Mouse (Mus musculus) thymus, adult 2 months (tissue): ENCODE measurements around the gene Gm49486. TPM values are rescaled to one million over a fixed set of nuclear protein-coding genes. Genes with fewer than 3 reads are reported as not detected.

ENCODE experiments used
- DNase-seq: peaks from one replicate; pipeline ENCODE4 v3.0.0; 2021
- H3K27ac ChIP-seq: fragments of 200-500 bp; 2 replicates; pipeline ENCODE4 v1.5.1; 2012; ENCODE audit warnings: low read length, control low read depth; ENCODE audit not compliant: control insufficient read depth, insufficient read depth
- H3K27me3 ChIP-seq: fragments of 200-500 bp; 2 replicates; pipeline ENCODE4 v1.6.1; 2012; ENCODE audit warnings: mild to moderate bottlenecking, low read length, moderate library complexity, mixed read lengths; ENCODE audit not compliant: control insufficient read depth, insufficient read depth
- H3K36me3 ChIP-seq: fragments of 200-500 bp; 2 replicates; pipeline ENCODE4 v1.6.1; 2012; ENCODE audit warnings: mild to moderate bottlenecking, low read length, moderate library complexity; ENCODE audit not compliant: control insufficient read depth, insufficient read depth
- H3K4me1 ChIP-seq: fragments of 200-500 bp; replicated peaks from 2 replicates; pipeline ENCODE4 v1.6.1; 2012; ENCODE audit warnings: low read length; ENCODE audit not compliant: control insufficient read depth, insufficient read depth
- H3K4me3 ChIP-seq: fragments of 200-500 bp; 2 replicates; pipeline ENCODE4 v1.5.1; 2012; ENCODE audit warnings: mild to moderate bottlenecking, low read length, control low read depth, moderate library complexity; ENCODE audit not compliant: control insufficient read depth, insufficient read depth
- CTCF ChIP-seq: fragments of 200-500 bp; IDR thresholded peaks from 2 replicates; pipeline ENCODE4 v1.5.1; 2012; ENCODE audit warnings: mild to moderate bottlenecking, control low read depth, low read length, moderate library complexity, borderline replicate concordance; ENCODE audit not compliant: control insufficient read depth, poor library complexity, insufficient read depth; ENCODE audit errors: extremely low read depth
- POLR2A ChIP-seq: fragments of 200-500 bp; IDR thresholded peaks from 2 replicates; pipeline ENCODE4 v1.6.1; 2012; ENCODE audit warnings: mild to moderate bottlenecking, low read length, control low read depth, moderate library complexity; ENCODE audit not compliant: control insufficient read depth, poor library complexity, insufficient read depth; ENCODE audit errors: extremely low read depth
- WGBS: fragments of 180-500 bp; shearing (Covaris S2); methylation state at CpG from one replicate; pipeline ENCODE4 v1.1.7; 2018; 5-methylcytosine and 5-hydroxymethylcytosine counted together
- polyA plus RNA-seq: library from polyadenylated mRNA; depleted of rRNA; stranded (reverse); fragments of >200 nt; gene quantifications from 2 replicates; pipeline ENCODE4 v1.2.3, GENCODE M21; 2012

Gm49486 gene
- polyA plus RNA-seq, 1 experiment: 0.24 TPM

DNA sequence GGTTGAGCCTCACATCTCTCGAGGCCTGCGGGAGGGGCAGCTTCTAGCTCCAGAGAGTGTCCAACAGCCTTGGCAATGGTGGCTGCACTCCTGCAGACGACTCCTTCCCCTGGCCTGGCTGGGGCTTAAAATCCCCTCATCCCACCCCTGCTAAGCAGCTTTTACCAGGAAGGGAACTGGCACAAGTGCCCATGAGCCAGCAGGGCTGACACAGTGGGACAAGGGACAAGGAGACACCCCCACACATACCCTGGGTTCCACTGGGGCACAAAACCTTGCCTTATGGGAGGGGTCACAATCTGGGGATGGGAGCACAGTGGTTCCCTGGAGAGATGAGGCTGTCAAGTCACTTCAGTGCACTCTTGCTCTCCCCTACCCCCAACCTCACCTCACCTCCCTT is 25.5 kb downstream of the Gm49486 start, which contains the start of gene Slc16a8:
Slc16a8 (minus strand) TSS at position 101 of the 400 bp plus-strand sequence.
- Histone ChIP-seq H3K27ac (no peak within 1 kb of the TSS), H3K4me1 (no peaks in the 10 kb centered on the region), H3K27me3 (peaks cover 18% of the 10 kb centered on the region), H3K36me3 (no peaks in the 10 kb centered on the region), H3K4me3 (no peak within 1 kb of the TSS)
- no peak for TF ChIP-seq CTCF
- no peak for TF ChIP-seq POLR2A
- DNase-seq: no peak
- 74% methylated on average over 3 of the region's 3 CpGs for WGBS

GRCm38 (mm10) chr15:79258521-79258920 is 29.3 kb downstream of the Gm49486 start:
- no peaks in the 10 kb centered on the region for H3K36me3 ChIP-seq
- no peak overlapping the region for H3K4me3 ChIP-seq
- no peak overlapping the region for H3K27ac ChIP-seq
- TF ChIP-seq CTCF (no peak), POLR2A (no peak)
- DNase-seq: no peak
- peaks cover 12% of the 10 kb centered on the region for H3K27me3 ChIP-seq
- 58% methylated on average over 17 of the region's 17 CpGs for WGBS
- peaks cover 9% of the 10 kb centered on the region for H3K4me1 ChIP-seq

GRCm38 (mm10) chr15:79261095-79261725 is 32.0 kb downstream of the Gm49486 start:
- Histone ChIP-seq H3K36me3 (no peaks in the 10 kb centered on the region), H3K4me1 (peaks cover 21% of the 10 kb centered on the region), H3K27ac (no peak overlapping the region), H3K4me3 (peak overlapping the region; percentile 43), H3K27me3 (peaks cover 10% of the 10 kb centered on the region)
- TF ChIP-seq POLR2A (no peak), CTCF (no peak)
- peak; percentile 14 for DNase-seq
- WGBS: 2% methylated on average over 55 of the region's 62 CpGs

DNA sequence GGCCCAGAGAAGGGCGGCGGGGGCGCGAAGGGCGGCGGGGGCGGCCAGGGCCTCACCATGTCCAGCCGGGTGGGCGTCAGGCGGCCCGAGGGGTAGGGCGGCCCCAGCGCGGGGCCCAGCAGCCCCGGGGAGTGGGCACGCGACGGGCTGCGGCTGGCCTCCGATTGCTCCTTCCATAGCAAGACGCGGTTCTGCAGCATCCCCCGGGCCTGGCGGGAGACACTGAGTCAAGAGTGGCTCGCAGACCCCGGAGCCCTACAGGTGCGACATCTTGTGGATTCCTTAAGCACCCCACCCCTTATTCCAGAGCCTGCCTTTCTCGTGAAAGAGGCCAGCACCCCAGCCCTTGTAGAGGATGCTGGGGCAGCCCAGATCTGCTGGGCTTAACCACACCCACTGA is 32.6 kb downstream of the Gm49486 start:
- Histone ChIP-seq H3K27me3 (peaks cover 10% of the 10 kb centered on the region), H3K36me3 (no peaks in the 10 kb centered on the region)

GRCm38 (mm10) chr15:79262375-79262774 is 33.2 kb downstream of the Gm49486 start:
- 33% methylated on average over 13 of the region's 13 CpGs for WGBS
- Histone ChIP-seq H3K27ac (no peak overlapping the region), H3K27me3 (peaks cover 10% of the 10 kb centered on the region)

More for the DNA sequence above, 32.6 kb downstream of the Gm49486 start:
- peak; percentile 13 for DNase-seq
- Histone ChIP-seq H3K4me3 (peak overlapping the region; percentile 33; the same call in 1 of the 2 replicates), H3K4me1 (peaks cover 21% of the 10 kb centered on the region), H3K27ac (no peak overlapping the region)
- no peak for TF ChIP-seq POLR2A
- TF ChIP-seq CTCF: no peak
- WGBS: 2% methylated on average over 18 of the region's 28 CpGs

DNA sequence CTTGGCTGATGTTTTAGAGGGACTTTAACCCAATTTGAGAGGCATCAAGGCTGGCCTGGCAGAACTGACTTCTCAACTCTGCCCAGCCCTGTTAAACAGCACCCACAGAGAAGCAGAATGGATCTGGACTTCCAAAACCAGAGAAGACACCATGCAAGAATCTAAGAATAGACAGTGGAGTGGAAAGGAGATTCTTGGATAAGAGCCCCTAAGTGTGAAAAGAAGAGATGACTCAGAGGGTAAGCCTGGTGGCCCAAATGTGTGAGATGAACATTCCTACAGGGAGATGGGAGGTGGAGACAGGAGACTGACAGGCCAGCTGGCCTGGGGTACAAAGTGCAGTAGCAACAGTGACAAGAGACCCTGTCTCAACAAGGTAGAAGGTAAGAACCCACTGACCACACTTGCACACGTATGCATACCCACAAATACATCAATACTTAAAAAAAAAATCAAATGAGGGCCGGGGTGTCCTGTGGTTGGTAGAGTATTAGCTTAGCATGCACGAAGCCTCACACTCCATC is 33.7 kb downstream of the Gm49486 start:
- no peaks in the 10 kb centered on the region for H3K36me3 ChIP-seq
- peaks cover 21% of the 10 kb centered on the region for H3K4me1 ChIP-seq
- 93% methylated on average over 3 of the region's 3 CpGs for WGBS
- H3K27ac ChIP-seq: no peak overlapping the region
- no peak overlapping the region for H3K4me3 ChIP-seq
- no peak for DNase-seq
- TF ChIP-seq POLR2A (no peak), CTCF (no peak)
- peaks cover 10% of the 10 kb centered on the region for H3K27me3 ChIP-seq

More at GRCm38 (mm10) chr15:79262375-79262774, 33.2 kb downstream of the Gm49486 start:
- no peaks in the 10 kb centered on the region for H3K36me3 ChIP-seq
- H3K4me3 ChIP-seq: no peak overlapping the region
- H3K4me1 ChIP-seq: peaks cover 21% of the 10 kb centered on the region
- DNase-seq: no peak
- TF ChIP-seq POLR2A: no peak
- peak; percentile 45; the same call in 1 of the 2 replicates for TF ChIP-seq CTCF

DNA sequence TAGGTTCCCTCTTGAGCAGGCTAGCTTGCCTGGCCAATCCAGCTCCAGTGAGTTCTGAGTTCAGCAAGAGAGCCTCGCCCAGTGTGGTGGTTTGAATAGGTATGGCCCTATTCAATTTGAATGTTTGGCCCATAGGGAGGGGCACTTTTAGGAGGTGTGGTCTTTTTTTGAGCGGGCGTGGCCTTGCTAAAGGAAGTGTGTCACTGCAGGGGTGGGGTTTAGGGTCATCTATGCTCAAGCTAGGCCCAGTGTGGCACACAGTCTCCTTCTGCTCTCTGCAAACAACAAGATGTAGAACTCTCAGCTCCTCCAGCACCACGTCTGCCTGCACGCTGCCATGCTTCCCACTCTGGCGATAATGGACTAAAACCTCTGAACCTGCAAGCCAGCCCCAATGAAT is 34.5 kb downstream of the Gm49486 start:
- no peaks in the 10 kb centered on the region for H3K36me3 ChIP-seq
- TF ChIP-seq POLR2A: no peak
- no peak for TF ChIP-seq CTCF
- no peak overlapping the region for H3K4me3 ChIP-seq
- peaks cover 10% of the 10 kb centered on the region for H3K27me3 ChIP-seq
- 99% methylated on average over 6 of the region's 6 CpGs for WGBS
- peaks cover 21% of the 10 kb centered on the region for H3K4me1 ChIP-seq
- H3K27ac ChIP-seq: no peak overlapping the region
- DNase-seq: no peak
